Mouse (Mus musculus): ENCODE data around the gene Ranbp17.

The Ranbp17 gene

GRCm38 (mm10) chr11:33274294-33274693 is 239.3 kb downstream of the Ranbp17 start:
- DNase-seq (ENCODE audit: extremely low spot score, low read depth, low spot score), result no peak

DNA sequence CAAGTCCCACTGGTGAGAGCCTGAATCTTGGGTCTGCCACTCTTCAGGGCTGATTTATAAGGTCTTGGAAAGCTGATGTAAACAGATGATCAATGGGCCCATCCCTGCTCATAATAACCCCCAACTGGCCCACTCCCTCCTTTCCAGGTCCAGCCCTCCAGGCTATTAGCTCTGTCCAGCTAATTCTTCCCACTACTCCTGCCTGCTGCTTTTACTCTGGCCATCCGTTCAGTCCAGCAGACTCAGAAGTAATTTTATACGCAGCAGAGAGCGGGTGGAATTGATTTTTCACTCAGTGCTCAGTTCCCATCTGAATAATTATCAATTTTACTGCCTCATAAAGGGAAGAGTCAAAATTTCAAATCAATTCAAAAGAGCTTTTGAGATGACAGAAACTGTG is 273.3 kb downstream of the Ranbp17 start:
- no peak for DNase-seq (ENCODE audit: extremely low spot score, low read depth, low spot score)

DNA sequence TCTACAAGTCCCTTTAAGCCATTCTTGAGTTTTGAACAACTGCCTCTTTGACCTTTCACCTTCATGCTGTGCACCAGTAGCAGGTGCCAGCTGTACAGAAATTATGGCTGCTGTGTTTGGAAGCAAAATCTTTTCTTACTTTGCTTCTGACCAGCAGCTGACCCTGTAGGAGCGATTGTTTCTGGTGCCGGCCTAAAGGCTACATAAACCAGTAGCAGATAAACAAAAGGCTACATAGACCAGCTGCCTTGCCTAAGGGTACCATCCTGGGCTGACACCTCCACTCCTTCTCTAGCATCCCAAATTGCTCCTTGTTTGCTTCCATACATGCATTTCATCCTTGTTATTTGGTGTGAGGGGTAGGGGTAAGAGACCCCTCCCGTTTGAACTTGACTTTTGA is 279.4 kb downstream of the Ranbp17 start:
- DNase-seq (ENCODE audit: extremely low spot score, low read depth, low spot score), result no peak

GRCm38 (mm10) chr11:33232056-33232455 is 281.5 kb downstream of the Ranbp17 start:
- no peak for DNase-seq (ENCODE audit: extremely low spot score, low read depth, low spot score)

DNA sequence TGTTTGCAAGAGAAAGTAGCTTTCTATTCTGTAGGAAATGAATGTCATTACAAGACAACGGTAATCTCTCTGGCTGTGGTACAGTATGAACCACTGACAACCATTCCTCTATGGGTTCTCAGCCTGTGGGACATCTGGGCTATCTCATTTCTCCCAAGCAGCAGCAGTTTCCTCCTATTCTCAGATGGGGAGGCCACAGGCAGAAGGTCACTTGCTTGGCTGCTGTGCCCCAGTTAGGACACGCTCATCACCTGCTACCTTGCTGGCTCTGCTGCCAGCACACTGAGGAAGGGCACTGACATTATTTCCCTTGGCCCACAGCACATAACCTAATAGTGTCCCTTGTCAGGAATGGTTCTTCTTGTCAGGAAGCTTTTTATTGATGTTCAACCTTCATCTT is 285.4 kb downstream of the Ranbp17 start:
- no peak for DNase-seq (ENCODE audit: extremely low spot score, low read depth, low spot score)

DNA sequence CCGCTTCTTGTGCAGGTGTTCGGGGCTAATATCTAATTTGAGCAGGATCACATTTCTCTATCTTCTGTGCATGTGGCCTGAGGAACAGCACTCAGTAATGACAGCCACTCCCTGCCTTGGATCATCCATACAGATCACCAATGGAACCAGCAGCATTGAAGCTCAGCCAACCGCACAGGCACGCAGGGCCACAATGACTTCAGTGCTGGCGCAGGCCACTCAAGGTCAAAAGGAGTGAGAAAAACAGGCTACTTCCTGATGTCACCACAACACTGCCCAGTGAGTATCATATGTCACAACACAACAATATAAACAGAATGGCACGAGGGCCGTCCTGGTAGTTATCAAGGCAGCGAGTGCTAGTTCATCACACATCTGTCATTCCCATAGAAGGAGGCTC is 287.0 kb downstream of the Ranbp17 start:
- no peak for DNase-seq (ENCODE audit: extremely low spot score, low read depth, low spot score)

DNA sequence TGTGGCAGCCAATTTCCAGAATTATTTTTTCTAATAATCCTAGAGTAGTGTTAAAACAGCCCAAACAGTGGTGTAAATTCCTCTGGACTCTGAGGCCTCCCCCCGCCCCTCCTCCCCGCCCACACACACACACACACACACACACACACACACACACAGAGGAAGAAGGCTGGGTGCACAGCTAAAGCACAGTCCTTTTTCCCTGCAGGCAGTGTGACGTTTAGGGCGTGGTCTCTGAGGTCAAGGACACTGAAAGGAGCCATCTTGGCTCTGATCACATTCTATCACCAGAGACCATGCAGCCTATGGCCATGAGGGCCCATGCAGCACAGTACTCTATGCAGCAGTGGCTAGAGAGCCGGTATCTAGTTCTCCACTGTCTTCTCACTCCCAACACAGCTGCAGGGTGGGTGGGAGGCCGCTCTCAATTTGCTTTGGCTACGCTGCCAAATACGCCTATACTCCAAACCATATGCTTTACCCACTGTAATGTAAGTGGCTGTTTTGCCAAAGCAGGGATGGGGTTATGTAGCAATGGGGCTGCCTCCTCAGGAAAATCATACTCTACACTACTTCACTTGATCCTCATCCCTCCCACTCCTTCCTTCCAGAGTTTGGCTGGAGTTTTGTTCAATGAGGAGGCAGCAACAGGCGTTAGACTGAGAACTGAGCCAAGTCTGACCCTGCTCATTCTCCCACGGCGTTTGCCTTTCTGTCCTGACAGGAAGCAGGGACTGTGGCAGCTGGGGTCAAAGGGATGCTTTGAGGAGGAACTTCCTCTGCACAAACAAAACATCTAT is 291.8 kb downstream of the Ranbp17 start:
- DNase-seq (ENCODE audit: extremely low spot score, low read depth, low spot score), result no peak

DNA sequence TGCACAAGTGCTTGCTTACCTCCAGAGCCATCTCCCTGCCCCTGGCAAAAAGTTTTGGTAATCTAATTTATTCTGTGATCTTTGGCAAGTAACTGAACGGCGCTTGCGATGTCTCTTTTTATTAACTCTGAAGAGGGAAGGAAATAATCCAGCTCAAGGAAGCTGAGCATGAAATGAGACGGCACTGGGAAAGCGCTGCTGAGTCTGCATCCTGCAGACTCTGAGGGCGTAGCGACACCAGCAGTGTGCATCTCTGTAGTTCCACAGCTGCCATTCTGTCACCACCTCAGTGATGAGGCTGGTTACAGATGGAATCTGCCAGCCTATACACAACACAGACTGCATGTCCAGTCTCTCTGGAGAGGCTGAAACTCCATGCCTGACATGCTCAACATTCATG is 292.8 kb downstream of the Ranbp17 start:
- DNase-seq (ENCODE audit: extremely low spot score, low read depth, low spot score), result no peak

GRCm38 (mm10) chr11:33217384-33218079 is 296.0 kb downstream of the Ranbp17 start:
- DNase-seq (ENCODE audit: extremely low spot score, low read depth, low spot score), result no peak

GRCm38 (mm10) chr11:33207411-33207810 is 306.1 kb downstream of the Ranbp17 start:
- no peak for DNase-seq (ENCODE audit: extremely low spot score, low read depth, low spot score)

DNA sequence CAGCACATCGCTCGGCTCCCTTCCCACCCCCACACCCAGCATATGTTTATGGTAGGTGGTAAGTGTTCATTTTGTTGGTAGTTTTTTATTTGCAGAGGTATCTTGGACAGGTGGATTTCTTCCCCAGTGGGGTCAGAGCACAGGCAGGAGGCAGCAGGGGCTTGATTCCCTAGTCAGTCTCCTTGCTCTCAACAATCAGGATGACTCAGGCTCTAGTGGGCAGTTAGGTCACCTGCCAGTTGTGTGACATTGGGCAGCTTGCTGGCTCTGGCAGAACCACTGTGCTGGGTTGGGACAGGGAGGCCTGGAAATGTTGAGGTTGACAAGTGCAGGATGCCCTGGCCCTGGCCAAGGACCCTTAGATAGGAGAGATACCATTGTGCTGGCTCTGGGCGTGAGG is 308.6 kb downstream of the Ranbp17 start:
- no peak for DNase-seq (ENCODE audit: extremely low spot score, low read depth, low spot score)

DNA sequence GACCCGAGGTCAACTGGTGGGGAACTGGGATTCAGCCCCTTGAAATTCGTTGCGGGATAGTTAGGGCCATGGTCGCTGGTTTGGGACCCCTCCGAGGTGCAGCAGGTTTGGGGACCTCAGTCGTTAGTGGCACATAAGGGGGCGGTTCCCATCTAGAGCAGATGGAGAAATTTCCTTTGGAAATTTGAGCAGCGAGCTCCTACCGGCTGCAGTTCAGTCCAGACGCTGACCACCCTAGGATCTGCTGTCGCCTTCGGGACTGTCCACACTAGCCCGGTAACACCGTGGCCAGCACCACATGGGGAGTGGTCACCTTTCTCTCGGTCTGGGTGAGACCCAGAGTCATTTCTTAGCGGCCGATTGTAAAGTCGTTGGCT is 309.2 kb downstream of the Ranbp17 start:
- DNase-seq (ENCODE audit: extremely low spot score, low read depth, low spot score), result no peak

- DNase-seq (ENCODE audit: extremely low spot score, low read depth, low spot score), result no peak
These were observed 309.9 kb downstream of the Ranbp17 start, which contains the start of gene Tlx3 for GRCm38 (mm10) chr11:33203383-33204328. TSS of gene Tlx3 (minus strand) at chr11:33203589.

GRCm38 (mm10) chr11:33202972-33203371 is 310.6 kb downstream of the Ranbp17 start:
- no peak for DNase-seq (ENCODE audit: extremely low spot score, low read depth, low spot score)

DNA sequence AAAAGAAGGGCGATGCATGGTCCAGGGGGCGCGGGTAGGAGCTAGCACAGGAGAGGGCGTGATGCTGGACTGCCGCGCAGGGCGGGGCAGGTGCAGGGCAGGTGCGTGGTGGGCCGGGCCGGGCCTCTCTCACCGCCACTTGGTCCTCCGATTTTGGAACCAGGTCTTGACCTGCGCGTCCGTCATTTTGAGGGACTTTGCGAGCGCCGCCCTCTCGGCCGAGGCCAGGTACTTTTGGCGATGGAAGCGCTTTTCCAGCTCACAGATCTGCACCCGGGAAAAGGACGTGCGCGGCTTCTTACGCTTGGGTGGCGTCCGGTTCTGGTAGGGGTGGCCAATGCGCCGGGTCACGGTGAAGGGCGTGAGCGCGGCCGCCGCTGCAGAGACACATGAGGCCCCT is 311.2 kb downstream of the Ranbp17 start:
- no peak for DNase-seq (ENCODE audit: extremely low spot score, low read depth, low spot score)

DNA sequence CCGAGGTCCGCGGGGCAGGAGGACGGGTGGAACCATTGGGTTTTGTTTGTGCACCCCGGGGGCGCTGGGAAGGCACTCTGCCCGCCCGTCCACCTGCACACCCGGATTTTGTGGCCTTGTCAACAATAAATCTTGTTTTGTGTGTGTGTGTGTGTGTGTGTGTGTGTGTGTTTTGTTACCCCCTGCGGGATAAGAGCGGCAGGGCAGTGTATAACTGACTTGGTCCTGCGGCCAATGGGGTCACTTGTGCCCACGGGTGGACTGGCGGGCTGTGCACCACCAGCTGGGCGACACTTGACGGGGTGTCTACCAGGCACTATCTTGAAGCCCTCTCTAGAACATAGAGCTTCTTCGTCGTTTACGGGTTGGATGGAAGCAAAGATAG is 311.9 kb downstream of the Ranbp17 start:
- DNase-seq (ENCODE audit: extremely low spot score, low read depth, low spot score), result no peak

DNA sequence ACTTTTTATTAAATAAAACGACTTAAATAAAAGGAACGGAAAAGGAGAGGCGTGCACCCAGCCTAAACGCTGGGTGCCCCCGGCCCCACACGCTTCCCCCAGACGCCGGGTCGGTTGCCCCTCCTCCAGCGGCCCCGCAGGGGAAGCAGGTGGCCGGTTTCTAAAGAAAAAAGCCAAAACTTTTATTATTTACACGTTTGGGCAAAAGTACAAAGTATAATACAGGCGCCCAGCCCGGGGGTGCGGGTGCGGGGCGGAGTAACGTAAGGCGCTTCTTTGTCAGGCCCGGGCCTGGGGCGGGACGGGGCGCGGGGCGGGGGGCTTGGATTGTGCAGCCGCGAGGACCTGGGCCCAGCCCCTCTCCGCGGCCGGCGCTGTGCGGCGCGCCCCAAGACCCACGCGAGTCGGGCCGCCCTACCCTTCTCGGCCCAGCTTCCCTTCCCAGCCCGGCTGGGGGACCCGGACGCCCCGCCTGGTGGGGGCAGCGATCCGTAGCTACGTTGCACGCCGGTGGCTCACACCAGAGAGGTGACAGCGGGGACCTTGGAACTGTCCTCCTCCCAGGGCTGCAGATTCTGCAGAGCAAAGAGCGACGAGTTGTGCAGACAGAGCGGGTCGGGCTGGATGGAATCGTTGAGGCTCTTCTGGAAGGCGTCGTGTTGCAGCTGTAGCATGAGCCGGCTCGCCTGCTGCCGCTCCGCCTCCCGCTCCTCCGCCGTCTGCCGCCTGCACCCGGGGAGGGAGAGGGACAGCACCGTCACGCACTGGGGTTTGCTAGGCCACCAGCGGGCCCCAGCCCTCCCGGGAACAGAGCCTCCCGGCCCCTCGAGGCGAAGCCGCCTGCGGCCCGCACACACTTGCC is 312.6 kb downstream of the Ranbp17 start:
- DNase-seq (ENCODE audit: extremely low spot score, low read depth, low spot score), result no peak

- DNase-seq (ENCODE audit: extremely low spot score, low read depth, low spot score), result no peak
These were observed 313.4 kb downstream of the Ranbp17 start for GRCm38 (mm10) chr11:33199906-33200763.

DNA sequence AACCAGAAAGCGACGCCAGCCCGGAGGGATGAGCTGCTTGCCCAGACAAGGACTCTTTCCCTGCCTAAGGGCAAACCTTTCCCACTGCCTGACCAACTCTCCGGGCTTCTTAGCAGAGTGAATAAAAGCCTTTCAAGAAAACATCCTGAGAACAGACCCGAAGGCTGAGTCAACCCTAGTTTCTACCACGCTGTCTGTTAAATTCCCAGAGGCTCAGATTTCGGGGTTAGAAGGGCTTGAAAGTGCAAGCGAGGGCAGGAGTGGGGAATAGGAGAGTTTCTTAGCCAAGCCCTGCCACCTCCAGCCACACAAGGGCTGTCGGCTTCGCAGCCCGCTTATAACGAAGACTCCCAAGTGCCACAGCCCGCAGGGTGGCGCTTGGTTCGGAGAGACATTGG is 314.4 kb downstream of the Ranbp17 start:
- DNase-seq (ENCODE audit: extremely low spot score, low read depth, low spot score), result no peak

Measured in hindlimb bud, embryonic 11.5 days (tissue).